Mouse (Mus musculus) adrenal gland, postnatal 25 days (tissue): ENCODE measurements around the gene Ccdc32. TPM values are rescaled to one million over a fixed set of nuclear protein-coding genes. Genes with fewer than 3 reads are reported as not detected.

Experiments
- total RNA-seq: library from RNA; stranded (reverse); gene quantifications from 2 replicates; pipeline ENCODE4 v1.2.3, GENCODE M21; 2021

The Ccdc32 gene
- total RNA-seq, 1 experiment from 2014 or later: 19.0 TPM

Other genes with a start within 250 kb of the Ccdc32 start
- 23.0 and 37.8 TPM in 2 replicates for gene Disp2, start 249.7 kb downstream of the Ccdc32 start, total RNA-seq
- 7.6 and 10.7 TPM in 2 replicates for gene Knstrn, start 215.4 kb downstream of the Ccdc32 start, total RNA-seq
- gene Ivd, start 167.4 kb downstream of the Ccdc32 start, total RNA-seq: 342 and 470 TPM in 2 replicates
- 42.6 and 54.4 TPM in 2 replicates for gene Bahd1, start 129.0 kb downstream of the Ccdc32 start, total RNA-seq
- 12.6 and 19.1 TPM in 2 replicates for gene Chst14, start 102.9 kb downstream of the Ccdc32 start, total RNA-seq
- 5.6 and 5.8 TPM in 2 replicates for gene Rpusd2, start 5.4 kb upstream of the Ccdc32 start, total RNA-seq
- 3.8 TPM in 2 replicates for gene Knl1, start 17.7 kb upstream of the Ccdc32 start, total RNA-seq
- 5.0 and 8.6 TPM in 2 replicates for gene Rad51, start 83.4 kb upstream of the Ccdc32 start, total RNA-seq
- gene Rmdn3, start 127.6 kb upstream of the Ccdc32 start, total RNA-seq: 53.1 and 54.4 TPM in 2 replicates
- gene Gchfr, start 138.4 kb upstream of the Ccdc32 start, total RNA-seq: 11.0 and 14.9 TPM in 2 replicates
- 0.30 TPM in 1 of 2 replicates, not detected in the other for gene Gm14137, start 145.1 kb upstream of the Ccdc32 start, total RNA-seq
- 42.3 and 45.0 TPM in 2 replicates for gene Zfyve19, start 179.2 kb upstream of the Ccdc32 start, total RNA-seq
- 18.0 and 18.4 TPM in 2 replicates for gene Dnajc17, start 179.4 kb upstream of the Ccdc32 start, total RNA-seq
- gene Ppp1r14d, start 200.5 kb upstream of the Ccdc32 start, total RNA-seq: not detected in 2 replicates
- 4.0 and 4.6 TPM in 2 replicates for gene Spint1, start 208.0 kb upstream of the Ccdc32 start, total RNA-seq
- gene Rhov, start 241.9 kb upstream of the Ccdc32 start, total RNA-seq: 0.49 TPM in 1 of 2 replicates, not detected in the other